Mouse (Mus musculus): Measurements from ENCODE around the gene Mef2b. TPM values are rescaled to one million over a fixed set of nuclear protein-coding genes. Genes with fewer than 3 reads are reported as not detected.
A peak's percentile ranks its signal among the peaks of the same experiment; 100 is the strongest.

Gene Mef2b
- polyA plus RNA-seq, 1 experiment from 2014 or later, result 0.83 TPM

Small RNA genes lying within 50 kb of the gene (microRNA-seq; reads per million reads assigned to microRNA genes)
- 4.5 reads per million, percentile 20 among the genes with 10 or more reads in this experiment for gene Mir7066

Other genes starting within 250 kb of the Mef2b start
- gene Tssk6, start 237.5 kb upstream of the Mef2b start, polyA plus RNA-seq (2014; fragmentation: Nextera tagmentation; extraction: Ambion mirVana), result 4.6 and 4.7 TPM in 2 replicates
- 201 and 213 TPM in 2 replicates for gene Ndufa13, start 237.2 kb upstream of the Mef2b start, polyA plus RNA-seq (2014; fragmentation: Nextera tagmentation; extraction: Ambion mirVana)
- gene Yjefn3, start 237.0 kb upstream of the Mef2b start, polyA plus RNA-seq (2014; fragmentation: Nextera tagmentation; extraction: Ambion mirVana), result 11.0 and 12.3 TPM in 2 replicates
- 26.4 and 26.5 TPM in 2 replicates for gene Gatad2a, start 143.3 kb upstream of the Mef2b start, polyA plus RNA-seq (2014; fragmentation: Nextera tagmentation; extraction: Ambion mirVana)
- gene Mau2, start 97.0 kb upstream of the Mef2b start, polyA plus RNA-seq (2014; fragmentation: Nextera tagmentation; extraction: Ambion mirVana), result 69.3 and 69.4 TPM in 2 replicates
- 40.3 and 44.8 TPM in 2 replicates for gene Sugp1, start 96.9 kb upstream of the Mef2b start, polyA plus RNA-seq (2014; fragmentation: Nextera tagmentation; extraction: Ambion mirVana)
- 1.0 and 1.9 TPM in 2 replicates for gene Tm6sf2, start 66.8 kb upstream of the Mef2b start, polyA plus RNA-seq (2014; fragmentation: Nextera tagmentation; extraction: Ambion mirVana)
- 0.80 and 1.1 TPM in 2 replicates for gene Hapln4, start 56.3 kb upstream of the Mef2b start, polyA plus RNA-seq (2014; fragmentation: Nextera tagmentation; extraction: Ambion mirVana)
- 141 and 152 TPM in 2 replicates for gene Ncan, start 18.8 kb upstream of the Mef2b start, polyA plus RNA-seq (2014; fragmentation: Nextera tagmentation; extraction: Ambion mirVana)
- 29.1 and 29.5 TPM in 2 replicates for gene Nr2c2ap, start 8.4 kb upstream of the Mef2b start, polyA plus RNA-seq (2014; fragmentation: Nextera tagmentation; extraction: Ambion mirVana)
- 7.2 and 8.2 TPM in 2 replicates for gene Rfxank, start 557 bp upstream of the Mef2b start, polyA plus RNA-seq (2014; fragmentation: Nextera tagmentation; extraction: Ambion mirVana)
- gene Borcs8, start 212 bp upstream of the Mef2b start, polyA plus RNA-seq (2014; fragmentation: Nextera tagmentation; extraction: Ambion mirVana), result 62.1 and 62.7 TPM in 2 replicates
- gene Tmem161a, start 32.6 kb downstream of the Mef2b start, polyA plus RNA-seq (2014; fragmentation: Nextera tagmentation; extraction: Ambion mirVana), result 37.4 and 39.9 TPM in 2 replicates
- gene Slc25a42, start 72.6 kb downstream of the Mef2b start, polyA plus RNA-seq (2014; fragmentation: Nextera tagmentation; extraction: Ambion mirVana), result 6.5 and 6.9 TPM in 2 replicates
- 77.8 and 78.8 TPM in 2 replicates for gene Sugp2, start 94.5 kb downstream of the Mef2b start, polyA plus RNA-seq (2014; fragmentation: Nextera tagmentation; extraction: Ambion mirVana)
- gene Armc6, start 94.8 kb downstream of the Mef2b start, polyA plus RNA-seq (2014; fragmentation: Nextera tagmentation; extraction: Ambion mirVana), result 97.6 and 102 TPM in 2 replicates
- 23.5 and 25.1 TPM in 2 replicates for gene Homer3, start 143.1 kb downstream of the Mef2b start, polyA plus RNA-seq (2014; fragmentation: Nextera tagmentation; extraction: Ambion mirVana)
- gene Ddx49, start 162.8 kb downstream of the Mef2b start, polyA plus RNA-seq (2014; fragmentation: Nextera tagmentation; extraction: Ambion mirVana), result 41.8 and 42.5 TPM in 2 replicates
- gene Cope, start 162.8 kb downstream of the Mef2b start, polyA plus RNA-seq (2014; fragmentation: Nextera tagmentation; extraction: Ambion mirVana), result 256 and 288 TPM in 2 replicates
- gene Cers1, start 176.1 kb downstream of the Mef2b start, polyA plus RNA-seq (2014; fragmentation: Nextera tagmentation; extraction: Ambion mirVana), result 42.9 TPM in 2 replicates
- 0.23 and 3.2 TPM in 2 replicates for gene Gdf1, start 190.1 kb downstream of the Mef2b start, polyA plus RNA-seq (2014; fragmentation: Nextera tagmentation; extraction: Ambion mirVana)
- 17.3 and 17.9 TPM in 2 replicates for gene Upf1, start 213.6 kb downstream of the Mef2b start, polyA plus RNA-seq (2014; fragmentation: Nextera tagmentation; extraction: Ambion mirVana)
- gene Comp, start 233.8 kb downstream of the Mef2b start, polyA plus RNA-seq (2014; fragmentation: Nextera tagmentation; extraction: Ambion mirVana), result 0.10 and 0.27 TPM in 2 replicates

Data from hindbrain, embryonic 14.5 days (tissue).